ENCODE assay signal across 16 mouse cellular contexts in genomic region chr5:130368236-130368635, GRCm38 (mm10). TPM values are rescaled to one million over a fixed set of nuclear protein-coding genes. Genes with fewer than 3 reads are reported as not detected.
"Had no signal": no experiment of that assay in that cellular context is flagged by ENCODE, and none has a peak within 500 bp of the region (broad histone marks: within the 10 kb centered on the region; RNA-seq: fewer than 3 reads in every experiment).

No protein-coding gene starts in this region.

- DNase-seq: kidney, postnatal 10 days; kidney, postnatal 4 days; liver; lung, adult 18-20 months; retina, postnatal 1 day; right cerebral cortex, postnatal 4 days; spleen, adult 18-20 months; thymus, adult 18-20 months; thymus, postnatal 14 days had no signal

- H3K4me3 ChIP-seq: layer of hippocampus, adult 2 months; limb, embryonic 12.5 days; midbrain, embryonic 12.5 days; neural tube, embryonic 15.5 days had no signal

- H3K27ac ChIP-seq: layer of hippocampus, adult 2 months; limb, embryonic 12.5 days; liver, embryonic 14.5 days; midbrain, embryonic 12.5 days; neural tube, embryonic 15.5 days had no signal

RNA-seq across cellular contexts. Expression of gene Caln1, which starts 1.0 kb away (rescaled TPM):
- total RNA-seq: megakaryocyte-erythroid progenitor cell, adult 5-6 weeks had no signal

RNA-seq across cellular contexts. Expression of gene A330070K13Rik, which starts 16.2 kb away (rescaled TPM):
- total RNA-seq: megakaryocyte-erythroid progenitor cell, adult 5-6 weeks; midbrain, postnatal 0 days had no signal
